Mouse (Mus musculus) forebrain, embryonic 15.5 days (tissue): ENCODE measurements around the gene Epha1. TPM values are rescaled to one million over a fixed set of nuclear protein-coding genes. Genes with fewer than 3 reads are reported as not detected.

Experiments
- ATAC-seq: fragments of 200-750 bp; cut with Nextera tagmentation; replicated peaks from 2 replicates; pipeline ENCODE4 v1.8.0; 2017; ENCODE audit warnings: mild to moderate bottlenecking, moderate TSS enrichment, moderate library complexity
- H3K27ac ChIP-seq: fragments of 300-500 bp; sonication (generic); replicated peaks from 2 replicates; pipeline ENCODE4 v1.5.1; 2015; ENCODE audit warnings: mild to moderate bottlenecking, inconsistent platforms
- H3K27me3 ChIP-seq: fragments of 300-500 bp; sonication (generic); 2 replicates; pipeline ENCODE4 v1.6.1; 2015; ENCODE audit warnings: inconsistent platforms
- H3K36me3 ChIP-seq: fragments of 300-500 bp; sonication (generic); 2 replicates; pipeline ENCODE4 v1.6.1; 2015; ENCODE audit warnings: mild to moderate bottlenecking, inconsistent platforms
- H3K4me1 ChIP-seq: fragments of 300-500 bp; sonication (generic); 2 replicates; pipeline ENCODE4 v1.6.1; 2015; ENCODE audit warnings: inconsistent platforms
- H3K4me2 ChIP-seq: fragments of 300-500 bp; sonication (generic); replicated peaks from 2 replicates; pipeline ENCODE4 v1.6.1; 2015; ENCODE audit warnings: mild to moderate bottlenecking, inconsistent platforms
- H3K4me3 ChIP-seq: fragments of 300-500 bp; sonication (generic); 2 replicates; pipeline ENCODE4 v1.5.1; 2015; ENCODE audit warnings: mild to moderate bottlenecking, inconsistent platforms
- H3K9ac ChIP-seq: fragments of 300-500 bp; sonication (generic); replicated peaks from 2 replicates; pipeline ENCODE4 v1.6.1; 2015; ENCODE audit warnings: mild to moderate bottlenecking, inconsistent platforms
- H3K9me3 ChIP-seq: fragments of 300-500 bp; sonication (generic); 2 replicates; pipeline ENCODE4 v1.6.1; 2016; ENCODE audit warnings: inconsistent platforms
- WGBS: fragments of 180-500 bp; shearing (Covaris S2); methylation state at CpG from one replicate; pipeline ENCODE4 v1.1.7; 2015; ENCODE audit warnings: mixed read lengths; 5-methylcytosine and 5-hydroxymethylcytosine counted together
- polyA plus RNA-seq: library from polyadenylated mRNA; unstranded; fragments of >200 nt; fragmentation: Nextera tagmentation; extraction: Ambion mirVana; gene quantifications from 2 replicates; pipeline ENCODE4 v1.2.1, GENCODE M21; 2015

Epha1 gene
- polyA plus RNA-seq, 1 experiment from 2014 or later: 0.14 TPM

- ATAC-seq: no peak
- Histone ChIP-seq H3K27me3 (no peaks in the 10 kb centered on the region), H3K27ac (no peak overlapping the region; the same call in 1 of the 2 replicates), H3K4me1 (no peaks in the 10 kb centered on the region), H3K9ac (no peak overlapping the region), H3K36me3 (no peaks in the 10 kb centered on the region), H3K4me3 (no peak overlapping the region), H3K9me3 (no peaks in the 10 kb centered on the region), H3K4me2 (no peak overlapping the region)
- 78% methylated on average over 9 of the region's 9 CpGs for WGBS
Observed at GRCm38 (mm10) chr6:42381916-42382381, 8.9 kb upstream of the Epha1 start.

- no peak overlapping the region for H3K27ac ChIP-seq
- H3K36me3 ChIP-seq: no peaks in the 10 kb centered on the region
- no peak overlapping the region for H3K4me3 ChIP-seq
- H3K27me3 ChIP-seq: no peaks in the 10 kb centered on the region
- no peaks in the 10 kb centered on the region for H3K4me1 ChIP-seq
- no peak overlapping the region for H3K9ac ChIP-seq
- 13% methylated on average over 2 of the region's 2 CpGs for WGBS
- H3K4me2 ChIP-seq: no peak overlapping the region
- ATAC-seq: no peak
- H3K9me3 ChIP-seq: no peaks in the 10 kb centered on the region
Observed at GRCm38 (mm10) chr6:42381221-42381620, 8.2 kb upstream of the Epha1 start.

GRCm38 (mm10) chr6:42380416-42381144, 7.5 kb upstream of the Epha1 start:
- Histone ChIP-seq H3K36me3 (no peaks in the 10 kb centered on the region), H3K9me3 (no peaks in the 10 kb centered on the region), H3K4me3 (no peak overlapping the region), H3K27ac (no peak overlapping the region), H3K4me1 (no peaks in the 10 kb centered on the region), H3K27me3 (no peaks in the 10 kb centered on the region), H3K4me2 (no peak overlapping the region), H3K9ac (no peak overlapping the region)
- peak; percentile 60 for ATAC-seq
- 3% methylated on average over 8 of the region's 8 CpGs for WGBS

GRCm38 (mm10) chr6:42379551-42379950, 6.5 kb upstream of the Epha1 start:
- no peaks in the 10 kb centered on the region for H3K4me1 ChIP-seq
- 56% methylated on average over 3 of the region's 3 CpGs for WGBS
- H3K27me3 ChIP-seq: no peaks in the 10 kb centered on the region
- no peak overlapping the region for H3K4me3 ChIP-seq
- ATAC-seq: no peak
- H3K36me3 ChIP-seq: no peaks in the 10 kb centered on the region
- no peak overlapping the region for H3K4me2 ChIP-seq
- no peak overlapping the region for H3K9ac ChIP-seq
- H3K27ac ChIP-seq: no peak overlapping the region
- H3K9me3 ChIP-seq: no peaks in the 10 kb centered on the region

- WGBS: 62% methylated on average over 5 of the region's 5 CpGs
- H3K9ac ChIP-seq: no peak overlapping the region
- 0 out of 2 replicates have a peak, but pooled peaks cover 3% of the 10 kb centered on the region for H3K27me3 ChIP-seq
- H3K4me1 ChIP-seq: peaks cover 14% of the 10 kb centered on the region
- no peaks in the 10 kb centered on the region for H3K9me3 ChIP-seq
- no peak overlapping the region for H3K4me2 ChIP-seq
- no peak overlapping the region for H3K4me3 ChIP-seq
- no peaks in the 10 kb centered on the region for H3K36me3 ChIP-seq
- H3K27ac ChIP-seq: no peak overlapping the region
- no peak for ATAC-seq
Observed at GRCm38 (mm10) chr6:42377280-42377679, 4.2 kb upstream of the Epha1 start.

- no peak for ATAC-seq
- 87% methylated on average over 6 of the region's 6 CpGs for WGBS
- H3K27ac ChIP-seq: no peak overlapping the region
- no peaks in the 10 kb centered on the region for H3K36me3 ChIP-seq
- no peaks in the 10 kb centered on the region for H3K9me3 ChIP-seq
- 0 out of 2 replicates have a peak, but pooled peaks cover 3% of the 10 kb centered on the region for H3K27me3 ChIP-seq
- H3K9ac ChIP-seq: no peak overlapping the region
- H3K4me3 ChIP-seq: no peak overlapping the region
- H3K4me2 ChIP-seq: no peak overlapping the region
- H3K4me1 ChIP-seq: peaks cover 14% of the 10 kb centered on the region
Observed at GRCm38 (mm10) chr6:42376504-42377019, 3.5 kb upstream of the Epha1 start.

GRCm38 (mm10) chr6:42376016-42376415, 2.9 kb upstream of the Epha1 start:
- 60% methylated on average over 4 of the region's 4 CpGs for WGBS

GRCm38 (mm10) chr6:42375131-42375530, 2.1 kb upstream of the Epha1 start:
- H3K27ac ChIP-seq: no peak overlapping the region
- no peak overlapping the region for H3K4me2 ChIP-seq
- no peaks in the 10 kb centered on the region for H3K36me3 ChIP-seq
- 0 out of 2 replicates have a peak, but pooled peaks cover 3% of the 10 kb centered on the region for H3K27me3 ChIP-seq
- H3K4me1 ChIP-seq: peaks cover 14% of the 10 kb centered on the region
- no peak overlapping the region for H3K4me3 ChIP-seq
- no peak overlapping the region for H3K9ac ChIP-seq
- 84% methylated on average over 2 of the region's 2 CpGs for WGBS
- no peak for ATAC-seq
- no peaks in the 10 kb centered on the region for H3K9me3 ChIP-seq

More at GRCm38 (mm10) chr6:42376016-42376415, 2.9 kb upstream of the Epha1 start:
- H3K27me3 ChIP-seq: 0 out of 2 replicates have a peak, but pooled peaks cover 3% of the 10 kb centered on the region
- no peak for ATAC-seq
- H3K4me1 ChIP-seq: peaks cover 14% of the 10 kb centered on the region
- no peak overlapping the region for H3K27ac ChIP-seq
- H3K9ac ChIP-seq: no peak overlapping the region
- no peak overlapping the region for H3K4me3 ChIP-seq
- H3K9me3 ChIP-seq: no peaks in the 10 kb centered on the region
- no peak overlapping the region for H3K4me2 ChIP-seq
- no peaks in the 10 kb centered on the region for H3K36me3 ChIP-seq

GRCm38 (mm10) chr6:42374701-42375100, 1.6 kb upstream of the Epha1 start:
- Histone ChIP-seq H3K4me2 (no peak overlapping the region), H3K4me1 (peaks cover 14% of the 10 kb centered on the region), H3K9ac (no peak overlapping the region), H3K36me3 (no peaks in the 10 kb centered on the region), H3K27me3 (0 out of 2 replicates have a peak, but pooled peaks cover 3% of the 10 kb centered on the region), H3K27ac (no peak overlapping the region), H3K4me3 (no peak overlapping the region), H3K9me3 (no peaks in the 10 kb centered on the region)
- no peak for ATAC-seq
- WGBS: 67% methylated on average over 4 of the region's 4 CpGs

- Histone ChIP-seq H3K36me3 (no peaks in the 10 kb centered on the region), H3K4me1 (peaks cover 14% of the 10 kb centered on the region), H3K4me2 (peak overlapping the region; percentile 91), H3K4me3 (peak overlapping the region; percentile 43), H3K27ac (no peak overlapping the region), H3K9me3 (no peaks in the 10 kb centered on the region), H3K9ac (0 out of 2 replicates have a peak overlapping the region, but pooled peaks have one; percentile 36), H3K27me3 (0 out of 2 replicates have a peak, but pooled peaks cover 3% of the 10 kb centered on the region)
- WGBS: 46% methylated on average over 7 of the region's 7 CpGs
- peak; percentile 21; the same call in 1 of the 2 replicates for ATAC-seq
Observed at GRCm38 (mm10) chr6:42373669-42374430, 782 bp upstream of the Epha1 start.

- H3K4me1 ChIP-seq: peaks cover 14% of the 10 kb centered on the region
- no peak overlapping the region for H3K27ac ChIP-seq
- no peak overlapping the region for H3K4me3 ChIP-seq
- H3K9ac ChIP-seq: no peak overlapping the region
- peak overlapping the region; percentile 91 for H3K4me2 ChIP-seq
- H3K36me3 ChIP-seq: no peaks in the 10 kb centered on the region
- peak; percentile 20; the same call in 1 of the 2 replicates for ATAC-seq
- 0 out of 2 replicates have a peak, but pooled peaks cover 3% of the 10 kb centered on the region for H3K27me3 ChIP-seq
- no peaks in the 10 kb centered on the region for H3K9me3 ChIP-seq
- 19% methylated on average over 9 of the region's 9 CpGs for WGBS
Observed at GRCm38 (mm10) chr6:42372421-42372815, 650 bp downstream of the Epha1 start.

GRCm38 (mm10) chr6:42372001-42372400, 1.1 kb downstream of the Epha1 start:
- no peak overlapping the region for H3K4me2 ChIP-seq
- no peak overlapping the region for H3K4me3 ChIP-seq
- H3K9me3 ChIP-seq: no peaks in the 10 kb centered on the region
- 0 out of 2 replicates have a peak, but pooled peaks cover 3% of the 10 kb centered on the region for H3K27me3 ChIP-seq
- H3K9ac ChIP-seq: no peak overlapping the region
- WGBS: 5% methylated on average over 3 of the region's 3 CpGs
- ATAC-seq: no peak
- peaks cover 14% of the 10 kb centered on the region for H3K4me1 ChIP-seq
- H3K36me3 ChIP-seq: no peaks in the 10 kb centered on the region
- H3K27ac ChIP-seq: no peak overlapping the region
